In genomic region chr6:122821822-122822221, GRCm38 (mm10) we compare ENCODE assay signal across 10 mouse cellular contexts. TPM values are rescaled to one million over a fixed set of nuclear protein-coding genes. Genes with fewer than 3 reads are reported as not detected.
DNase-seq lines count a peak whose midpoint lies in the region; ATAC-seq lines count a peak whose summit lies in the region.
"Had no signal": no experiment of that assay in that cellular context is flagged by ENCODE, and none has a peak within 500 bp of the region (broad histone marks: within the 10 kb centered on the region; RNA-seq: fewer than 3 reads in every experiment).

No protein-coding gene starts in this region.

- intact Hi-C loops in left cerebral cortex, postnatal 14 days (cut with DNase I): no loop called here

- 77% methylated on average over 9 of the region's 9 CpGs for WGBS in hindbrain, embryonic 10.5 days
- 71% methylated on average over 9 of the region's 9 CpGs for WGBS in hindbrain, embryonic 11.5 days
- WGBS in hindbrain, embryonic 14.5 days: 84% methylated on average over 9 of the region's 9 CpGs
- 83% methylated on average over 9 of the region's 9 CpGs for WGBS in midbrain, embryonic 13.5 days

- no peak overlapping the region for H3K27ac ChIP-seq in hindbrain, embryonic 10.5 days
- no peak overlapping the region for H3K27ac ChIP-seq in hindbrain, embryonic 11.5 days (ENCODE audit: low read depth, low read length)
- H3K27ac ChIP-seq in brown adipose tissue, adult 24 weeks (replicated peaks; ENCODE audit: low read depth, low read length): no peak overlapping the region
- no peak overlapping the region for H3K27ac ChIP-seq in hindbrain, embryonic 14.5 days
- H3K27ac ChIP-seq in midbrain, embryonic 13.5 days: no peak overlapping the region

- no peak for DNase-seq in hindbrain, embryonic 10.5 days (ENCODE audit: low spot score)
- no peak for DNase-seq in hindbrain, embryonic 11.5 days (ENCODE audit: low spot score)
- peak; percentile 18 for DNase-seq in hindbrain, embryonic 14.5 days (ENCODE audit: low spot score)
- no peak for DNase-seq in left cerebral cortex, postnatal 14 days (ENCODE audit: low spot score in 2 of 2)
- DNase-seq in cerebellum, adult 9-11 months: no peak
- DNase-seq in adrenal gland, postnatal 36 days: no peak
- DNase-seq: layer of hippocampus, adult 9-11 months; thymus, postnatal 4 days had no signal

- H3K4me2 ChIP-seq in hindbrain, embryonic 11.5 days (replicated peaks; ENCODE audit: low read depth, low read length): no peak overlapping the region
- peak overlapping the region; percentile 90 for H3K4me2 ChIP-seq in hindbrain, embryonic 14.5 days (replicated peaks)
- peak overlapping the region; percentile 88; the same call in 1 of the 2 replicates for H3K4me2 ChIP-seq in midbrain, embryonic 13.5 days (replicated peaks)

- no peak for ATAC-seq in hindbrain, embryonic 11.5 days (ENCODE audit: low FRiP score)
- ATAC-seq in hindbrain, embryonic 14.5 days (ENCODE audit: low FRiP score): no peak
- no peak for ATAC-seq in midbrain, embryonic 13.5 days

- peak overlapping the region; percentile 86; the same call in 1 of the 2 replicates for H3K4me3 ChIP-seq in hindbrain, embryonic 10.5 days
- H3K4me3 ChIP-seq in hindbrain, embryonic 11.5 days (ENCODE audit: low read depth, low read length): no peak overlapping the region
- H3K4me3 ChIP-seq in brown adipose tissue, adult 24 weeks (ENCODE audit: insufficient read depth, low read depth, low read length): peak overlapping the region; percentile 97
- H3K4me3 ChIP-seq in hindbrain, embryonic 14.5 days (replicated peaks; ENCODE audit: low read length): peak overlapping the region; percentile 85; the same call in 1 of the 2 replicates
- 0 out of 2 replicates have a peak overlapping the region, but pooled peaks have one; percentile 93 for H3K4me3 ChIP-seq in midbrain, embryonic 13.5 days (replicated peaks)

- H3K9me3 ChIP-seq in hindbrain, embryonic 10.5 days: no peaks in the 10 kb centered on the region
- no peaks in the 10 kb centered on the region for H3K9me3 ChIP-seq in hindbrain, embryonic 11.5 days (ENCODE audit: control insufficient read depth, low read length)
- H3K9me3 ChIP-seq in hindbrain, embryonic 14.5 days (ENCODE audit: control insufficient read depth, low read length): no peaks in the 10 kb centered on the region
- no peaks in the 10 kb centered on the region for H3K9me3 ChIP-seq in midbrain, embryonic 13.5 days

- peaks cover 45% of the 10 kb centered on the region for H3K4me1 ChIP-seq in hindbrain, embryonic 10.5 days (replicated peaks)
- H3K4me1 ChIP-seq in hindbrain, embryonic 11.5 days (replicated peaks; ENCODE audit: control insufficient read depth, insufficient read depth, low read length): 0 out of 2 replicates have a peak, but pooled peaks cover 2% of the 10 kb centered on the region
- H3K4me1 ChIP-seq in brown adipose tissue, adult 24 weeks (ENCODE audit: control insufficient read depth, insufficient read depth, insufficient read length, low read length): peaks cover 45% of the 10 kb centered on the region
- H3K4me1 ChIP-seq in hindbrain, embryonic 14.5 days (replicated peaks; ENCODE audit: control insufficient read depth, insufficient read depth, low read length): peaks cover 41% of the 10 kb centered on the region
- peaks cover 46% of the 10 kb centered on the region for H3K4me1 ChIP-seq in midbrain, embryonic 13.5 days (replicated peaks)

- H3K36me3 ChIP-seq in hindbrain, embryonic 10.5 days: no peaks in the 10 kb centered on the region
- no peaks in the 10 kb centered on the region for H3K36me3 ChIP-seq in hindbrain, embryonic 11.5 days (ENCODE audit: control insufficient read depth, insufficient read depth, low read length)
- no peaks in the 10 kb centered on the region for H3K36me3 ChIP-seq in hindbrain, embryonic 14.5 days (replicated peaks; ENCODE audit: control insufficient read depth, insufficient read depth)
- no peaks in the 10 kb centered on the region for H3K36me3 ChIP-seq in midbrain, embryonic 13.5 days

- no peak overlapping the region for H3K9ac ChIP-seq in hindbrain, embryonic 11.5 days (ENCODE audit: low read depth, low read length)
- peak overlapping the region; percentile 81; the same call in 1 of the 2 replicates for H3K9ac ChIP-seq in hindbrain, embryonic 14.5 days
- no peak overlapping the region for H3K9ac ChIP-seq in midbrain, embryonic 13.5 days (replicated peaks)

- peaks cover 23% of the 10 kb centered on the region for H3K27me3 ChIP-seq in hindbrain, embryonic 10.5 days (ENCODE audit: insufficient read depth, poor library complexity, severe bottlenecking)
- no peaks in the 10 kb centered on the region for H3K27me3 ChIP-seq in hindbrain, embryonic 11.5 days (ENCODE audit: control insufficient read depth, insufficient read depth, low read length)
- no peaks in the 10 kb centered on the region for H3K27me3 ChIP-seq in hindbrain, embryonic 14.5 days (ENCODE audit: control insufficient read depth, insufficient read depth, low read length)
- H3K27me3 ChIP-seq in midbrain, embryonic 13.5 days: peaks cover 8% of the 10 kb centered on the region; the same call in 1 of the 2 replicates

RNA-seq across cellular contexts. Expression of gene Foxj2, which starts 2.1 kb away (rescaled TPM):
- 2.5 and 3.6 TPM in 2 replicates for polyA plus RNA-seq in hindbrain, embryonic 10.5 days (2016; fragmentation: Nextera tagmentation; extraction: Ambion mirVana)
- polyA plus RNA-seq in hindbrain, embryonic 11.5 days (2014; fragmentation: Nextera tagmentation; extraction: Ambion mirVana): 3.0 and 4.0 TPM in 2 replicates
- polyA plus RNA-seq in brown adipose tissue, adult 24 weeks (2012; ENCODE audit: insufficient read depth, insufficient read length, missing spikeins): 7.6 and 10.5 TPM in 2 replicates
- polyA plus RNA-seq in hindbrain, embryonic 14.5 days (2014; fragmentation: Nextera tagmentation; extraction: Ambion mirVana): 9.5 and 11.0 TPM in 2 replicates
- polyA plus RNA-seq in midbrain, embryonic 13.5 days (2015; fragmentation: Nextera tagmentation; extraction: Ambion mirVana): 4.9 and 6.2 TPM in 2 replicates
- total RNA-seq in left cerebral cortex, postnatal 14 days (2021): 10 to 100 TPM; 25.7 to 28.0 TPM
- total RNA-seq in adrenal gland, postnatal 36 days (2021): 10 to 100 TPM; 18.5 to 19.6 TPM

RNA-seq across cellular contexts. Expression of gene Slc2a3, which starts 20.4 kb away (rescaled TPM):
- 38.5 and 57.1 TPM in 2 replicates for polyA plus RNA-seq in hindbrain, embryonic 10.5 days (2016; fragmentation: Nextera tagmentation; extraction: Ambion mirVana)
- 23.5 and 29.2 TPM in 2 replicates for polyA plus RNA-seq in hindbrain, embryonic 11.5 days (2014; fragmentation: Nextera tagmentation; extraction: Ambion mirVana)
- polyA plus RNA-seq in brown adipose tissue, adult 24 weeks (2012; ENCODE audit: insufficient read depth, insufficient read length, missing spikeins): 0.83 and 2.9 TPM in 2 replicates
- polyA plus RNA-seq in hindbrain, embryonic 14.5 days (2014; fragmentation: Nextera tagmentation; extraction: Ambion mirVana): 40.1 and 51.6 TPM in 2 replicates
- 15.9 TPM in 2 replicates for polyA plus RNA-seq in midbrain, embryonic 13.5 days (2015; fragmentation: Nextera tagmentation; extraction: Ambion mirVana)
- 100 to 1,000 TPM; 169 TPM for total RNA-seq in left cerebral cortex, postnatal 14 days (2021)
- total RNA-seq in adrenal gland, postnatal 36 days (2021): 1 to 10 TPM; 5.8 to 9.6 TPM

RNA-seq across cellular contexts. Expression of gene C3ar1, which starts 34.1 kb away (rescaled TPM):
- 1.7 and 2.2 TPM in 2 replicates for polyA plus RNA-seq in hindbrain, embryonic 10.5 days (2016; fragmentation: Nextera tagmentation; extraction: Ambion mirVana)
- polyA plus RNA-seq in hindbrain, embryonic 11.5 days (2014; fragmentation: Nextera tagmentation; extraction: Ambion mirVana): 1.8 and 2.0 TPM in 2 replicates
- polyA plus RNA-seq in brown adipose tissue, adult 24 weeks (2012; ENCODE audit: insufficient read depth, insufficient read length, missing spikeins): 3.3 and 4.4 TPM in 2 replicates
- 1.6 and 1.9 TPM in 2 replicates for polyA plus RNA-seq in hindbrain, embryonic 14.5 days (2014; fragmentation: Nextera tagmentation; extraction: Ambion mirVana)
- 1.0 and 1.7 TPM in 2 replicates for polyA plus RNA-seq in midbrain, embryonic 13.5 days (2015; fragmentation: Nextera tagmentation; extraction: Ambion mirVana)
- under 1 TPM; 0.57 to 0.59 TPM for total RNA-seq in left cerebral cortex, postnatal 14 days (2021)
- total RNA-seq in adrenal gland, postnatal 36 days (2021): 1 to 10 TPM; 3.0 to 3.2 TPM

RNA-seq across cellular contexts. Expression of gene Necap1, which starts 52.5 kb away (rescaled TPM):
- 60.9 and 61.0 TPM in 2 replicates for polyA plus RNA-seq in hindbrain, embryonic 10.5 days (2016; fragmentation: Nextera tagmentation; extraction: Ambion mirVana)
- 78.4 and 82.3 TPM in 2 replicates for polyA plus RNA-seq in hindbrain, embryonic 11.5 days (2014; fragmentation: Nextera tagmentation; extraction: Ambion mirVana)
- polyA plus RNA-seq in brown adipose tissue, adult 24 weeks (2012; ENCODE audit: insufficient read depth, insufficient read length, missing spikeins): 16.3 and 20.4 TPM in 2 replicates
- polyA plus RNA-seq in hindbrain, embryonic 14.5 days (2014; fragmentation: Nextera tagmentation; extraction: Ambion mirVana): 153 and 172 TPM in 2 replicates
- polyA plus RNA-seq in midbrain, embryonic 13.5 days (2015; fragmentation: Nextera tagmentation; extraction: Ambion mirVana): 107 and 113 TPM in 2 replicates
- total RNA-seq in left cerebral cortex, postnatal 14 days (2021): 100 to 1,000 TPM; 176 to 187 TPM
- 10 to 100 TPM; 54.9 to 67.6 TPM for total RNA-seq in adrenal gland, postnatal 36 days (2021)
